Mouse (Mus musculus) myocyte (in vitro differentiated cells): Measurements from ENCODE around the gene Zcchc14.

Experiments
- CEBPB ChIP-seq: IDR thresholded peaks from 2 replicates; pipeline ENCODE4 v1.6.1; 2011; ENCODE audit warnings: mild to moderate bottlenecking, moderate library complexity; ENCODE audit not compliant: poor library complexity, insufficient read depth, severe bottlenecking
- MYOD1 ChIP-seq, 3 experiments: IDR thresholded peaks; one replicate each; pipeline ENCODE4 v1.6.1; 2011; ENCODE audit warnings: control low read depth in 2 of 3, low read depth in 2 of 3, mild to moderate bottlenecking in 2 of 3, moderate library complexity in 1 of 3; ENCODE audit not compliant: insufficient read length in 2 of 3, control insufficient read depth in 1 of 3
- MYOG ChIP-seq, 3 experiments: IDR thresholded peaks; one replicate each; pipeline ENCODE4 v1.6.1; 2011; ENCODE audit warnings: control low read depth in 2 of 3, low read depth in 2 of 3, mild to moderate bottlenecking in 2 of 3; ENCODE audit not compliant: insufficient read length in 2 of 3, control insufficient read depth in 1 of 3, insufficient read depth in 1 of 3
- POLR2A ChIP-seq: IDR thresholded peaks from one replicate; pipeline ENCODE4 v1.6.1; 2011; ENCODE audit warnings: low read depth, mild to moderate bottlenecking, control low read depth, moderate library complexity; ENCODE audit not compliant: insufficient read length
- POLR2AphosphoS2 ChIP-seq: IDR thresholded peaks from one replicate; pipeline ENCODE4 v1.6.1; 2011; ENCODE audit warnings: low read depth, control low read depth; ENCODE audit not compliant: insufficient read length
- SRF ChIP-seq: IDR thresholded peaks from one replicate; pipeline ENCODE4 v1.6.1; 2011; ENCODE audit warnings: low read depth; ENCODE audit not compliant: control insufficient read depth, insufficient read length
- TCF12 ChIP-seq: IDR thresholded peaks from one replicate; pipeline ENCODE4 v1.6.1; 2011; ENCODE audit warnings: mild to moderate bottlenecking, control low read depth; ENCODE audit not compliant: poor library complexity, insufficient read depth, severe bottlenecking
- USF1 ChIP-seq: IDR thresholded peaks from one replicate; pipeline ENCODE4 v1.6.1; 2011; ENCODE audit warnings: low read depth, mild to moderate bottlenecking, control low read depth, moderate library complexity

DNA sequence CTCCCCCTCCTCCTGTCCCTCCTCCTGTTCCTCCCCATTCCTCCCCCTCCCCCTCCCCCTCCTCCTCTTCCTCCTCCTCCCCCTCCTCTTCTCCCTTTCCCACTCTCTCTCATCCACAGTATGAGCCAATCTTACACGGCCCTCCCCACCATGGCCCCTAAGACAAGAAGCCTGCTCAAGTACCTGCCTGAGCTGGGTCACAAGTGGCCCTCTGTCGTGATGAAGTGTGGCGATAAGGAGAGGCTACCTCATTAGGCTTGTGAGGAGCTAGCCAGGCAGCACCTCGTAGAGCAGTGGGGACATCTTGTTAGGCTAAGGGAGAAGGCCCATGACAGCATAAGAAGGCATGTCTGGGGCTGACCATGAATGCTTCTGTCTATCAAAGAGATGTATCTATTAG lies 20.5 kb upstream of the Zcchc14 start:
- TF ChIP-seq POLR2A (no peak), TCF12 (no peak), POLR2AphosphoS2 (no peak), USF1 (no peak), CEBPB (no peak), MYOD1 (IDR thresholded peaks at IDR 0.05; ENCODE audit: control insufficient read depth in 1 of 3, insufficient read length in 2 of 3, low read depth in 2 of 3) (no peak), SRF (no peak), MYOG (IDR thresholded peaks at IDR 0.05; ENCODE audit: control insufficient read depth in 1 of 3, insufficient read depth in 1 of 3, insufficient read length in 2 of 3, low read depth in 2 of 3) (no peak)
